Mouse (Mus musculus): ENCODE measurements at regions not wholly inside any gene's neighbourhood (a gene's known extent, or its start where the extent isn't known, plus 50 kb on each side); places are given as distances from the start of the nearest gene placed in this dataset.

DNA sequence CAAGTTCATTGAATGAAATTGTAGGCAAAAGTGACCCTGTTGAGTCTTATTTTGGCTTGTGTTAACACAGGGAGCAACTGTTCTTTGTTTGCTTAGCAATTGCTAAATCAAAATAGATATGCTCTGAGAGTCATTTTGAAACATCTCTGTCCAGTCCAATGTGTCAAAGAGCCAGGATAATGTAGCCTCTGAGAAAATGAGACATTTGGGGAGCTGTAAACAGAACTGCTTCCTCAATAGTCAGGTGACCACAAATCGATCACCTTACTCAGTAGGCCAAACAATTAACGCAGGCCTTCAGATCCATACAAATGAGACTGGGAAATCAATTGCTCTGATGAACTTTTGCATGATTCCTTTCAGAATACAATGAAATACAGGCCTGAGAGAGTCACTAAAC lies 63.9 kb upstream of the Gimd1 start:
- TF ChIP-seq MAFK (IDR thresholded peaks at IDR 0.05; ENCODE audit: insufficient read depth, low read depth, low read length) (no peak), HCFC1 (IDR thresholded peaks at IDR 0.05; ENCODE audit: borderline replicate concordance, insufficient read depth, low read length) (no peak), ZNF384 (IDR thresholded peaks at IDR 0.05; ENCODE audit: low read depth, low read length) (no peak), CHD2 (IDR thresholded peaks at IDR 0.05; ENCODE audit: low read depth, low read length) (no peak), ZC3H11A (IDR thresholded peaks at IDR 0.05; ENCODE audit: borderline replicate concordance, low read depth, low read length) (no peak)

Data from ES-E14 (cell line).